Mouse (Mus musculus) left cerebral cortex, adult 2 months (tissue): ENCODE results near the gene Timm17a. TPM values are rescaled to one million over a fixed set of nuclear protein-coding genes. Genes with fewer than 3 reads are reported as not detected.

ENCODE experiments used
- DNase-seq, 2 experiments: peaks; one replicate each; pipeline ENCODE4 v3.0.0; 2021 to 2022; ENCODE audit warnings: low spot score in 2 of 2, mixed read lengths in 1 of 2; ENCODE audit errors: extremely low spot score in 1 of 2
- H3K27ac ChIP-seq: fragments of 200-600 bp; 2 replicates; pipeline ENCODE4 v1.8.1; 2022
- H3K4me3 ChIP-seq: fragments of 200-600 bp; 2 replicates; pipeline ENCODE4 v1.8.1; 2022
- CTCF ChIP-seq: fragments of 200-600 bp; IDR thresholded peaks from 2 replicates; pipeline ENCODE4 v1.8.1; 2022; ENCODE audit warnings: antibody characterized with exemption, mild to moderate bottlenecking, moderate library complexity
- intact Hi-C: fragments of 180-260 bp; cut with DNase I; formaldehyde crosslinking; loops from one replicate; pipeline ENCODE4 v1.15.1; 2025
- total RNA-seq, 2 experiments: library from RNA; stranded (reverse); gene quantifications; 2 replicates each; pipeline ENCODE4 v1.2.3; 2021

Timm17a gene
- total RNA-seq, 2 experiments from 2014 or later: 158 to 181 TPM

DNA sequence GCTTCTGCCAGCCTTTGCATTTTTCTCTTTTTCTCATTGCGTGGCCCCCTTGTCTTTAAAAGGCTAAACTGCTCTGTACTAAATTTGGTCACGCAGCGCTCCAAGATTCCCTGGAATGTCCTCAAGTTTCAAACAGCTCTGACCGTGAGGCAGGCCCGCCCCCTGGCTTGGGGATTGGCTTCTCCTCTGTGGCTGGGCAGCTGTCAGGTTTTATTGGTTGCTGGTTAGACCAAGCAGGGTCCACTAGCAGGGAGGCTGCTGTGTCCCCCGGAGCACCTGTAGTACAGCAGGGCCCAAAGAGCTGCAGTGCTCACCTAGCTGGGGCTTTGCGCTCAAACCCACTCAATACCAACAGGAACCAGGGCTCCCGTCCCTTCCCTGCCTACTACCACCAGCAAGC lies 11.0 kb upstream of the Timm17a start, which contains the start of gene Lmod1:
TSS of gene Lmod1 (plus strand) at position 237 of the 400 bp plus-strand sequence.
- intact Hi-C loops: no loop called here
- Histone ChIP-seq H3K27ac (no peak within 1 kb of the TSS), H3K4me3 (no peak within 1 kb of the TSS)
- peak in 1 of 2 experiments; percentile 16 for DNase-seq
- TF ChIP-seq CTCF: no peak

DNA sequence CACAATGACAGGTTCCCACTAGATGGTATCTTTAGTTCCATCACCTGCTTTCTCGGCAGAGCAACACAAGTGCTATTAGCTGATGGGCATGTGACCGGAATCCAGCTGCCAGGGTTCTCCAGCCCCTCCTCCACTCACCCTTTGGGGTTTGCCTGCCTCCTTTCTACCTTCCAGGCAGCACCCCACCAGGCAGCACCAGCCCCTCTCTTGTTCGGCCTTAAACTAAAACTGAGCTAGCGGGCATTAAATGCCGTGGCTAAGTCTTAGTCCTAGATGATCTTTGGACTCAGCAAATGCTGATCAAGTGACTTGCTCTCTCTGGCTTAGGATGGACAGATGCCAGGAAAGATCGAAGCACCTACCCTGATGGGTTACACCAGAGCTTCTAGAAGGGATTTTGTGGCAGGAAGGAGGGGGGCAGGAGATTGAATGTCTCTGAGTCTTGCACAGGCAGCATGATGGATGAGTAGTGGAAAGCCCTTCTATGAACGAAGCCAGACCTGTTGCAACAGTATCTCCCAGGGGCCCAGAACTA lies 9.9 kb upstream of the Timm17a start:
- DNase-seq: no peak
- no peak overlapping the region for H3K4me3 ChIP-seq
- TF ChIP-seq CTCF: no peak
- no peak overlapping the region for H3K27ac ChIP-seq
- intact Hi-C loops: no loop called here

DNA sequence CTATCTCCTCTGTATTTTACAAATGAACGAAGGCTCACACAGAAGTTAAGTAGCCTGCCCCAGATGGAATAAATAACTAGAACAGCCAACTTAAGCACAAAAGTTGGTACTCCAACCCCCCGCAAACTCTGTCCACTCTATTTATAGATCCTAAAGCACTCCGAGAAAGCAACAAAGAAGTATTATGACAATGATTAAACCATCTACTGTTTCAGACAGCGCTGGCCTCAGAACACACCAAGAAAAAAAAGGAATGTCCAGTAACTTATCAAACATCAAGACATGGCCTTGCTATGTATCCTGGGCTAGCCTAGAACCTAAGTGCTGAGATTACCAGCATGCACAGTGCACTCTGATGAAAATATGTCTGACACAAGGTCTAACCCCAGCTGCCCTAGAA lies 1.4 kb downstream of the Timm17a start:
- intact Hi-C loops: loop anchor here (2.0 kb wide), 1 partner anchor 57 kb away; no protein-coding TSS in a partner anchor
- Histone ChIP-seq H3K27ac (no peak overlapping the region), H3K4me3 (peak overlapping the region; percentile 94)
- DNase-seq: no peak
- TF ChIP-seq CTCF: no peak

DNA sequence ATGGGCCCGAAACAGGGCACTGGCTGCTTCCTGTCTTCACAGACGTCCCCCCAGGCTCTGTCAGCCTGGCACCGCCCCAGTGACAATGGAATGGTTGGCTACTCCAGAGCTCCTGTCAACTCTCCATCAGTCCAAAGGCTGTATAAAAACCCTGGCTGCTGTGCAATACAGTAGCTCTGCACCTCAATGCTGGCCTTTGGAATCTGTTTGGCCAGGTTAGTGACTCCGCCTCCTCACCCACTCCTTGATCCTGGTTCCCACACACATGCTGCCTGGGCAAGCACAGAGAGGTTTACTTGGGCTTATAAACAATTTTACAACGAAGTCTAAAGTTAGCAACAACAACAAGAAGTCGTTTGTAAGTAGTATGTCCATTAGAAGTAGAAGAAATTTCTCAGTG lies 2.2 kb downstream of the Timm17a start:
- TF ChIP-seq CTCF: no peak
- H3K4me3 ChIP-seq: no peak overlapping the region
- intact Hi-C loops: no loop called here
- DNase-seq: no peak
- H3K27ac ChIP-seq: no peak overlapping the region

DNA sequence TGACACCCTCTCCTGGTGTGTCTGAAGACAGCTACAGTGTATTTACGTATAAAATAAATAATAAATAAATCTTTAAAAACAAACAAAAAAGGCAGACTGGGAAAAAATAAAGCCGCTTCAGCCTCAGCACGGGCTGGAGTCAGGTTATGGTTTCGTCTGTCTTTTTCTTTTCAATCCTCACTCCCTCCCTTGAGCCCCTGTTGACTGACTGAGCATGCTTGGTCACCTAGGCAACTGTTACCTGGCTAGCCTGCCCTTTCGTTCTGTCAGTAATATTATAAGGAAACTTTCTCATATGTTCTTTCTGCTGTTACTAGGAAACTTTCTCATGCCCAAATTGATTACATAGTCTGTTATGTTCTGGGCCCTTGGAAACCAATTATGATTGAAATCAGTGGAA lies 22.7 kb downstream of the Timm17a start:
- H3K27ac ChIP-seq: no peak overlapping the region
- intact Hi-C loops: no loop called here
- H3K4me3 ChIP-seq: no peak overlapping the region
- TF ChIP-seq CTCF: no peak
- no peak for DNase-seq

DNA sequence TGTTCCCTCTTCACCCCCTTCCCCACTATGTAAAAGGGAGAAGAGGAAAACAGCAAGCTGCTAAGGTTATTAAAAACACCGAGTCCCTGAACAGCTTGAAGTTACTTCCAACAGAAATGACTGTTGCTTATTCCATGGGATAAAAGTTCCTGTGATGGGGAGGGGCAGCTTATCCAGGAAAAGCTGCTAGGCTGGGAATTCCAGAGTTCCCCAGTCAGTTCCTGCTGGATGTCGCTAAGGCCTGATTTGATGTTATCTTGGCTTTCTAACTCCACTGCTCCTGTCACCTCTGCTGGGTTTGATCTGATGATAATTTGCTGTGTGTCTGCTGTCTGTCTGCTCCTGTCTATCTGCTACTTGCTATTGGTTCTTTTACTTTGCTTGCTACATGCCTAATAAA lies 27.3 kb downstream of the Timm17a start:
- no peak for DNase-seq
- Histone ChIP-seq H3K27ac (no peak overlapping the region), H3K4me3 (no peak overlapping the region)
- intact Hi-C loops: no loop called here
- TF ChIP-seq CTCF: no peak

DNA sequence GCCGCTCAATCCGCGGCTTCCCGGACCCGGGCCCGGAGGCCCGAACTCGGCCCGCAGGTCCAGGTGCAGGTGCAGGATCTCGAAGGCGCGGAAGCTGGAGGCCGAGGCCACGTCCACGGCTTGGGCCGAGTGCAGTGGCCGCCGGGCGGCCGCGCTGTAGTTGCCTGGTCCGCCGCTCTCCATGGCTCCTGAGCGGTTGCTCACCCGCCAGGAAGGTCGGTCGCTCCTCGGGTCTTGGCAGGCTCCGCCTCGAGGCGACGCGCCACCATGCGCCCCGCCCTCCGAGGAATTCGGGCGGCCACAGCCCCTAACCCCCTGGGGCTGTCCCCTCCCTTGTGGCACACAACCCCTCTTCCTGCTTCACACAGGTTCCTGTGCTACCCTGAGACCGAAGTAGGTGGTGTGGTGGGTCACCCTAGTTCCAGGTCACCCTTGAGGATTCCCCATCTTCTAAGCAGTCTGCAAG lies 29.7 kb downstream of the Timm17a start, which contains the start of gene Rnpep:
TSS of gene Rnpep (minus strand) at position 259 of the 466 bp plus-strand sequence.
- DNase-seq: peak; percentile 69 to 74
- peak within 1 kb of the TSS; percentile 98 for H3K4me3 ChIP-seq
- no peak; the same call in 1 of the 2 replicates for TF ChIP-seq CTCF
- intact Hi-C loops: no loop called here
- peak within 1 kb of the TSS; percentile 93 for H3K27ac ChIP-seq

DNA sequence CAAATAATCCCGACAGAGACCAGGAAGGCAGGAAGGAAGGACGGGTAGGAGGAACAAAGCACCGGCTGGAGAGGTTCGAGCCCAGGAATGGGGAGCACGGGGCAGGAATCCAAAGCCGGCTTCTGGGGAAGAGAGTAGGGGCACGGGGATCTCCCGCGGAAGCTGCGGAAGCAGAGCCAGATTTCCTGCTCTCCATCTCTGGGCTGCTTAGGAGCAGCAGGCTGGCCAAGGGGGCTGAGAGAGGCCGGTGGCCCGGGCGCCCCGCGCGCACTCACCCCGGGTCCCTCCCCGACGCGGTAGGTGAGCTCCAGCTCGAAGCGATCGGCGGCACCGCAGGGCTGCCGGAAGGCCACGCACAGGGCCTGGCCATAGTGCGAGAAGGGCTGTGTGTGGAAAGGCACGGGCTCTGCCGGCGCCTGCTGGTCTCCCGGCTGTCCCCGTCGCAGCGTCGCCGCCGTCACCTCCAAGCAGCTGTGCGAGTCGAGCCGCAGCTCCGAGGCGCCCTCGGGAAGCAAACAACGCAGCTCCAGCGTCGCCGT lies 30.2 kb downstream of the Timm17a start:
- peak; percentile 47 to 58 for DNase-seq
- TF ChIP-seq CTCF: no peak
- intact Hi-C loops: no loop called here
- Histone ChIP-seq H3K4me3 (peak overlapping the region; percentile 98), H3K27ac (peak overlapping the region; percentile 93)

DNA sequence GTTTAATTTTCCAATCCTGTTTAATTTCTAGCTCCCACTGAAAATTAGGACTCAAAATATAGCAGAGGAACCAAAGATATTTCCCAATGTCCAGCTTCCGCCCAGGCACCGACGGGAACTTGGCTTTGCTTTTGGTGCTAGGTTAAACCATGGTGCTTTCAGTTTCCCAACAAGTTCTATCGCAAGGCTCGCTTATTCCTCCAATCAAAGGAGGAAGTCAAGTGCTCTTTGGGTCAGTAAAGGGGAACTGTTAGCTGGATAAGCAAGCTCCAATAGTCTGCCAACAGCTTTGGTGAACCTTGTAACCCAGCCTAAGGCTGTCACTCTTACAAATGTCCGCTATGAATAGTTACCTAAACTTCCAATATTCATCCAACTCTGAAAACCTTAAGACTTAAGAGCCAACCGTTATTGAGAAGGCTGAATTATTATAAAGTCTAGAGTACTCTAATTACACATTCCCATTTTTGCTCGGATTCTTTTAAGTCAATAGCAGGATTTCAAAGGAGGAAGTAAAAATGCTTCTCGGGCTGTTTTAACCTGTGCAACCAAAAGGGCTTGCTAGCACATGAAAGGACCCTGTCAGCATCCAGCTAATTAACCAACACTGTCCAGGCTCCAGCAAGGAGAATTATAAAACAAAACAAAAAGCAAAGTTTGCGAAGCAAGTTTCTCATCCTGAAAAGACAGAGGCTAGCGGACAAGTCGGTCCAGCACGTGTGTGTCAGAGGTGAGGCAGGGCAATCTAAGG lies 30.9 kb downstream of the Timm17a start:
- intact Hi-C loops: no loop called here
- TF ChIP-seq CTCF: no peak
- Histone ChIP-seq H3K27ac (peak overlapping the region; percentile 93), H3K4me3 (peak overlapping the region; percentile 98)
- DNase-seq: no peak

DNA sequence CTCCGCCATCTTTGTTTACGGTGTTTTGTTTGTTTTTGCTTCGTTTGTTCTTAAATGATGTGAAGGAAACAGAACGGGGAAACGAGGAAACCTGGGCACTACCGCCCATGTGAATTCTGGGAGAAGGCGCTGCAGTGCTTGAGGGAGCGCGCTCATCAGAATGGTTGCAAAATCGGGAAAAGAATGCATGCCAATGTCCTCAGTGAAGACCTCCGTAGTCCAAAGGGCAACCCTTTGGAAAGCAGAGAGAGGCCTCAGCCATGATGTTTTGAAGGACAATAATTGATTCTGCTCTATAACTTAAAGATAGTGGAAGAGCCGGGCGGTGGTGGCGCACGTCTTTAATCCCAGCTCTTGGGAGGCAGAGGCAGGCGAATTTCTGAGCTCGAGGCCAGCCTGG lies 31.7 kb downstream of the Timm17a start:
- no peak for TF ChIP-seq CTCF
- intact Hi-C loops: loop anchor here (2.0 kb wide), 1 partner anchor 87 kb away; no protein-coding TSS in a partner anchor
- Histone ChIP-seq H3K4me3 (no peak overlapping the region), H3K27ac (no peak overlapping the region)
- DNase-seq: no peak

DNA sequence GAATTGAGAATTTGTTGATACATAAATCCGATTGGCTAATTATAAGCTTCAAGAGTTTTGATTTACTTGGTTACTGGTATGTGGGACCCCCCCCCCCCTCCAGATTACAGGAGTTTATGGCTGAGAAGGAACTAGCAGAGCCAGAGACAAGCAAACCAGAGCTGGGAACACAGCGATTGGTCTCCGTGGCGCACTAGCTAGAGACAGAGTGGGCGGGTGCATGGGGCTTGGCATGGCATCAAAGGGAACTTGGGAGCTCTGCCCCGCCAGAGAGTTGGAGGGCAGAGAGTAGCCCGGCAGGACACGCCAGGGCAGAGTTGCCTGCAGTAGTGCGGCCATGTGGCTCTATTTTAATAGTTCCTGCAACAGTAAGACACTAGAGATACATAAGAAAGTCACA lies 32.9 kb downstream of the Timm17a start:
- no peak for TF ChIP-seq CTCF

DNA sequence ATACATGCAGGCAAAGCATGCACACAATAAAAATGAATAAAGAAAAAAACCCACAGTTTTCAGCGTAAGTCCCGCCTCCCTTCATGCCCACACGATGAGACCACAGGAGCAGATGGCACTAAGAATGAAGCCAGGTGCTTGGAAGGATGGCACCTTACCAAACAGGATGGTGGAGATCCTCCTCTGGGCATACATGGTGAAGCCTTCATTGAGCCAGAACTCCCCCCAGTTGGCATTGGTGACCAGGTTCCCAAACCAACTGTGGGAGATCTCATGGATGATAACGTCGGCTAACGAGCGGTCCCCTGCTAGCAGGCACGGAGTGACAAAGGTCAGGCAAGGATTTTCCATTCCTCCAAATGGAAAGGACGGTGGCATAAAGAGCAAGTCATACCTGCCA lies 42.2 kb downstream of the Timm17a start:
- intact Hi-C loops: no loop called here

More for the DNA sequence above, 32.9 kb downstream of the Timm17a start:
- intact Hi-C loops: loop anchor here (2.0 kb wide), 1 partner anchor 88 kb away; no protein-coding TSS in a partner anchor
- peak; percentile 34 to 56 for DNase-seq
- Histone ChIP-seq H3K27ac (no peak overlapping the region), H3K4me3 (no peak overlapping the region)

More for the DNA sequence above, 42.2 kb downstream of the Timm17a start:
- Histone ChIP-seq H3K4me3 (no peak overlapping the region), H3K27ac (no peak overlapping the region)
- no peak for TF ChIP-seq CTCF
- no peak for DNase-seq
